Mouse (Mus musculus) erythroblast, embryonic 14.5 days (primary cell): ENCODE measurements around the gene Slc5a5. TPM values are rescaled to one million over a fixed set of nuclear protein-coding genes. Genes with fewer than 3 reads are reported as not detected.

ENCODE experiments used
- H3K27me3 ChIP-seq: 2 replicates; pipeline ENCODE4 v1.6.1; 2012; ENCODE audit warnings: inconsistent platforms; ENCODE audit not compliant: control insufficient read depth
- H3K36me3 ChIP-seq: 2 replicates; pipeline ENCODE4 v1.6.1; 2012; ENCODE audit warnings: mild to moderate bottlenecking, inconsistent platforms; ENCODE audit not compliant: control insufficient read depth
- H3K4me1 ChIP-seq: 2 replicates; pipeline ENCODE4 v1.6.1; 2012; ENCODE audit warnings: inconsistent platforms; ENCODE audit not compliant: control insufficient read depth
- H3K4me3 ChIP-seq: replicated peaks from 2 replicates; pipeline ENCODE3; 2012; ENCODE audit warnings: moderate library complexity, mild to moderate bottlenecking, inconsistent platforms
- H3K9me3 ChIP-seq: 2 replicates; pipeline ENCODE4 v1.6.1; 2012; ENCODE audit warnings: low read length, inconsistent platforms, mixed read lengths; ENCODE audit not compliant: control insufficient read depth
- GATA1 ChIP-seq: IDR thresholded peaks from 2 replicates; pipeline ENCODE4 v1.6.1; 2012; ENCODE audit warnings: low read length, inconsistent platforms, mixed read lengths
- TAL1 ChIP-seq: IDR thresholded peaks from 3 replicates; pipeline ENCODE4 v1.6.1; 2012; ENCODE audit warnings: low read length, inconsistent platforms, mixed read lengths
- polyA plus RNA-seq: library from polyadenylated mRNA; stranded (reverse); fragments of >175 nt; gene quantifications from 2 replicates; pipeline ENCODE4 v1.2.3, GENCODE M21; 2012

Slc5a5 gene
- polyA plus RNA-seq, 1 experiment, result 0.03 TPM

DNA sequence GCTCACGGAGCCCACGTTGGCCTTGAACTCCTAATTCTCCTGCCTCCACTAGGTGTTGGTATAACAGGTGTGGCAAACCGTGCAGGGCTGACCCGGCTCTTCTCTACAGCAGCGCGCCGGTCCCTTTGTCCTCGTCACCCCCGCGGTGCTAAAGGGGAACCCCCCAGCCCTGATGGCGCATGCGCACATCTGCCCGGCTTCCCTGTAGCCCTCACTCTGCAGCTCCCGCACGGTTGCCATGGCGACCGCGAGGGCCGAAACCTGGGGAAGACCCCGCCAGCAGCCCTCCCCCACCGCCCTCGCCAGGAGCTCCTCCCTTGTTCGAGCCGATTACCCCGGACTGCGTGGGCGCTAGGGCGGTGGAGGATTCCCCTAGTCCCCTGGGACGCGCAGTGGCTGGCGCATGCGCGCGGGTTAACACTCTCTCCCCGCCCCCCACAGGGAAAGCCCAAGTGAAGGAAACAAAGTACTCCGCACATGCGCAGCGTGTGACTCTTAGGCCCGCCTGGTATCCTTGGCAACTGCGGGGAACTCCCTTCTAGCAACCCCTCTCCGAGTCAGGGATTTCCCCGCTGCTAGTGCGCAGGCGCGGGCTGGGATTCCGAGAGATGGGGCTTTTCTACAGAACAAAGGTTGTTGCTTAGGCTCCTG lies 27.1 kb downstream of the Slc5a5 start:
- Histone ChIP-seq H3K27me3 (peaks cover 50% of the 10 kb centered on the region), H3K36me3 (peaks cover 21% of the 10 kb centered on the region), H3K9me3 (peaks cover 19% of the 10 kb centered on the region), H3K4me1 (peaks cover 70% of the 10 kb centered on the region), H3K4me3 (peak overlapping the region; percentile 85)
- TF ChIP-seq GATA1, result no peak

DNA sequence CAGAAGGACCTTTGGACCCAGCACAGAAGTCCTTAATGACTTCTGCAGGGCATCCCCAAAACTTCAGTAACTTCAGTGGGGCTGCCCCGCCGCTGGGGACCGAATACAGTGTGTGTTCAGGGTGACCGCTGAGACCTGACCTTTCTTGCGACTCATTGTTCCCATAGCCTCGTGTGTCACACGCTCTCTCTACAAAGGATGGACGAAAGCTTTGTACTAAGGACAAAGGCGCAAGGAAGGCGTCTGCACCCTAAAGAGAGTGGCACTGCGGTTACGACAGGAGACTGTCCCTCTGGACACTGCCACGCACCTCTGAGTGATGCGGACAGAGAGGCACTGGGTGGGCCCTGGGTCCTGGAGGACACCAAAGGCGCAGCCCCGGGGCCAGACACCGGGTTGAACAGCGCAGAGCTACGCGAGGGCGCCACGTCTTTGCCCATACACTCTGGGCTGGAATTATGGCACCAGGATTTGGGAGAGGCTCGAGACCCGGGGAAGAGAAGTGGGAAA lies 27.8 kb downstream of the Slc5a5 start:
- TF ChIP-seq GATA1 (no peak), TAL1 (no peak)
- peaks cover 55% of the 10 kb centered on the region for H3K27me3 ChIP-seq
- H3K9me3 ChIP-seq, result peaks cover 19% of the 10 kb centered on the region
- H3K4me1 ChIP-seq, result peaks cover 68% of the 10 kb centered on the region
- peaks cover 21% of the 10 kb centered on the region for H3K36me3 ChIP-seq
- peak overlapping the region; percentile 85 for H3K4me3 ChIP-seq

DNA sequence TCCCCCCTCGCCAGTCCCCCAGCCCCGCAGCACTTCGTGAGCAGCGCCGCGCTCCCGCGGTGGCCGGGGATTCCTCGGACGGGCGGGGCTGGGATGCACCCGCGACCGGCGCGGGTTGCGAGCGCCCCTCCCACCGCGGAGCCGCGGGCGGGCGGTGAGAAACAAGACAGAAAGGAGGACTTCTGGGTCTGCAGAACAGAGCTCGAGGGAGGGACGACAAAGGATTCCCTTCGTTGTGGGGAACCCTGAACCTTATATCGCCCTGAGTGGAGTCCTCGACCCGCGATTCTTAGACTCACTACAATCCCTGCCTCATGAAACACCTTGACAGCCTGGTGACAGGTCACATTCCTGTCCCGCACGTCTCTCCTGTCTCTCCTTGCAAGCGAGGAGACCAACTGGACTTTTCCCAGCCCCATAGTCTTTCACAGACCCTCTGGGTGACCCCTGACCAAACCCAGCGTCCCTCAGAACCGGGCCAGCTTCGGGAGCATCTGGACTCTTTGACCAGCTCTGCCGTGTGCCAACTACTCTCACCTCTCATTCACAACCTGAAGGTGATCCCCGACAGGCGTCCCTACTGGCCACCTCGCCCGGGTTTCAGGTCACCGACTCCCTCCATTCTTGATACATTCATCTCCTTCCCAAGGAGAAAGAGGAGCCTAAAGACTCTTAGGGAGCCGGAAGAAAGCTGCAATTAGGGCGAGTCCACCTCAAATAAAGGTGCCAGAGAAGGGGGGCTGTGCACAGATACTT lies 28.4 kb downstream of the Slc5a5 start:
- peaks cover 19% of the 10 kb centered on the region for H3K9me3 ChIP-seq
- peak overlapping the region; percentile 85 for H3K4me3 ChIP-seq
- H3K4me1 ChIP-seq, result peaks cover 61% of the 10 kb centered on the region
- H3K36me3 ChIP-seq, result peaks cover 18% of the 10 kb centered on the region
- TF ChIP-seq GATA1, result no peak
- no peak for TF ChIP-seq TAL1
- peaks cover 61% of the 10 kb centered on the region for H3K27me3 ChIP-seq

DNA sequence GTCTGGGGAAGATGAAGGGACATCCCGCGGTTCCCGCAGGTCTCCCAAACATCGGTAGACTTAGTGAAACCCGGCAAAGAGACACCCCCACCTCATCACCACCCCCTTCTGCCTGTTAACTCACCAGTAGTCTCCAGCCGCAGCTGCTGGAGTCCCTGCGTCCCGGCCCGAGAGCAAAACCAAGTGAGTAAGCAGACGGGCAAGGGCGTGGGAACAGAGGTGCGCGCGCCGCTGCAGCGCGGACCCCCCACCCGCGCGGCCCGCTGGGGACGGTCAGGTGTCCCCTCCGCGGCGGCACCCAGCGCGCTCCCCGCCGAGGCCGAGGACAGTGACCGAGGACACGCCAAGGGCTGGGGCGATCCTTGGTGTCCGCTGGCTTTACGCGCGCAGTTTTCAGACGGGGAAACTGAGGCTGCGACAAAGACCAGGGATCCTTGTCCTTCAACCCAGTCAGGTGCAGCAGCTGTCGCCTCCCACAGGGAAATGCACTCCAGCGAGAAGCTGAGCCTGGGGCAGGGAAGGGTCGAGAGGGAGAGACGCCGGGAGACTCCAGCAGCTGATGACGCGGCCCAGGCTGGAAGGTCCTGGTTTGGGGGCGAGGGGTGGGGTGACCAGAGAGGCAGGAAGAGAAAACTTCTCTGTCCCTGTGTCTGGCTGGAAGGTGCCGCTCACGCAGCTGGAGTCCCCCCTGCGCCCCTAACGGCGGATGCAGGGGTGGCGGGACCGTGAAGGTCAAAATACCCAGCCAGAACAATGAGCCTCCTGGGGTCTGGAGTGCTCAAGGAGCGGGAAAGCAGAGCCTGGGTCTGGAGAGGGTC lies 29.5 kb downstream of the Slc5a5 start, which contains the start of gene Kcnn1:
Gene Kcnn1, minus strand, starts transcription at position 435 of the 818 bp plus-strand sequence.
- no peak for TF ChIP-seq GATA1
- no peak for TF ChIP-seq TAL1
- Histone ChIP-seq H3K36me3 (peaks cover 9% of the 10 kb centered on the region), H3K9me3 (peaks cover 19% of the 10 kb centered on the region), H3K4me3 (no peak within 1 kb of the TSS), H3K4me1 (peaks cover 59% of the 10 kb centered on the region), H3K27me3 (peaks cover 61% of the 10 kb centered on the region)

DNA sequence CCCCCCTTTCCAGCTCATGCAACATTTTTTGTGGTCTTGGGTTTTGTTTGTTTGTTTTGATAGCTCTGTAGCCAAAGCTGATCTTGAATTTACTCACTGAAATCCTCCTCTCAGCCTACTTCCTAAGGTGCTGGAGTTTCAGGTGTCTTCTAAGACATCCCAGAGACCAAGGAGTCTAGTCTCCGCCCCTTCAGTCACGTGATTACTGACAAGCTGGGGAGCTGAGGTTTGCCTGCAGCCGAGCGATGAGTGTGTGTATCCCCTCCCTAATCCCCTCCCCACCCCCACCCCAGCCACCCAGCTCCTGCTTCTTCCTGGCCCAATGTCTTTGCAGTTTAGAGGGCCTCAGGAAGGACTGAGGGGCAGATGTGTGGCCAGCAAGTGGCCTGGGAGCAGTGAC lies 35.0 kb downstream of the Slc5a5 start:
- Histone ChIP-seq H3K27me3 (peaks cover 53% of the 10 kb centered on the region), H3K36me3 (no peaks in the 10 kb centered on the region), H3K4me1 (peaks cover 28% of the 10 kb centered on the region), H3K4me3 (no peak overlapping the region), H3K9me3 (peaks cover 3% of the 10 kb centered on the region; the same call in 1 of the 2 replicates)
- no peak for TF ChIP-seq GATA1
- no peak for TF ChIP-seq TAL1

DNA sequence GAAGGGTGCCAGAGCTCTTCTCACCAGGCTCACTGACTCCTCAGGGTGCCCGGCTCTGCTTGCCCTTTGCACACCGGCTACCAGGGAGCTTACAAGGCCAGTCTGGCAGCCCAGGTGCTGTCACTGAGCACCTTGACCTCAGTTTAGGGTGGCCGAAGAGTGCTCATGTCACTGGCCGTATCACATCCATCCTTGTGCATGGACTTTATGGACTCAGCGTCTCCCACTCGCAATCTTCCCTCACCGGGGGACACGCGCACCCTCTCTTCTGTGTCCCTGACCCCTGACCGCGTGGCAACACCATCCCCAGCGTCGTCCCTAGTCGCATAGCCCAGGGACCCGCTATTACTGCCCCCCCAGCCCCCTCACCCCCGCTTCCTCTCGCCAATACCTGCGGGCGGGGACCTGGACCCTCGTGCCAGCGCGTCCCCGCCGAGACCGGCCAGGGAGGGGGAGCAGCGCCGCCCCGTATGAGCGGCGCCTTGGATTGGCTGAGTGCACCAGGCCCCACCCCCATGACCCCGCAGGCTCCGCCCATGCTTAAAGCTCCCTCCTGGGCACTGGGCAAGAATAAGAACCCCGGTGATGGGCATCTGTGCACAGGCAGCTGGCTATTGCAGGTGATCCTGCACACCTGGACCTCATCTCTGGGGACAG lies 35.9 kb downstream of the Slc5a5 start:
- no peaks in the 10 kb centered on the region for H3K36me3 ChIP-seq
- peaks cover 34% of the 10 kb centered on the region for H3K4me1 ChIP-seq
- H3K27me3 ChIP-seq, result peaks cover 46% of the 10 kb centered on the region
- H3K9me3 ChIP-seq, result no peaks in the 10 kb centered on the region
- H3K4me3 ChIP-seq, result peak overlapping the region; percentile 55
- TF ChIP-seq TAL1 (no peak), GATA1 (no peak)

DNA sequence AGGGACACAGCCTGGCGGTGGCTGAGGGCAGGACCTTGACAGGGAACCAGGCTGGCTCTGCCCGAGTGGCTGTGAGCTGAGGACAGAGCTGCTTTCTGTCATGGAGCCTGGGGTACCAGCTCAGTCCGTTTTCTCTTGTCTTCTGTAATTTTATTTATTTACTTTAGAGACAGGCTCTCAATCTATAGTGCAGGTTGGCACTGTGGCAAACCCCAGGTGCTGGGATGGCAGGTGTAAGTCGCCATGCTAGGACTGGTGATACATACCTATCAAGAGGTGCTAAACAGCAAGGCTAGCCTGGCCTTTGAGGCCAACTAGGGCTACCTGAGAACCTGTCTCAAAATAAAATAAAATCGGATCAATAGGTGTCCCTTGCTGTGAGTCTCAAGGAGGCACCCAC lies 36.5 kb downstream of the Slc5a5 start:
- Histone ChIP-seq H3K4me3 (no peak overlapping the region), H3K27me3 (peaks cover 40% of the 10 kb centered on the region), H3K4me1 (peaks cover 40% of the 10 kb centered on the region), H3K36me3 (no peaks in the 10 kb centered on the region), H3K9me3 (no peaks in the 10 kb centered on the region)
- TF ChIP-seq GATA1, result no peak
- TF ChIP-seq TAL1, result no peak

DNA sequence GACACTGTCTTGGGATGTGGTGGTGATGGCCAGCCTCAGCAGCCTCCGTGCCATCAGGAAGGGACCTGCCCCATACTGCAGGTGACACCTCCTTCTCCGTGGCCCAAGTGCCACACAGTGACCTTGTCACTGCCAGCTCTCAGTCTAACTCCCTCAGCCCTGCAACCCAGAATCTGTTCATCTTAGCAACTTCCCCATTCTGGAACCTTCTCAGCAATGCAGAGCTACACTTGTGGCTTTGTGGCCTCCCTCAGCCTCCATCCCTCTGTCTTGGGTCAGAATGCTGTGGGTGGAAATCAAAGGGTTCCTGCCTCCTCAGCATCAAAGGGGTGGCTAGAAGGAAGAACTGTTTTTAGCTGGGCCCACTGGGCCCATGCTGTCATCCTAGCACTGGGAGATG lies 38.7 kb downstream of the Slc5a5 start:
- Histone ChIP-seq H3K4me3 (no peak overlapping the region), H3K27me3 (peaks cover 26% of the 10 kb centered on the region), H3K36me3 (no peaks in the 10 kb centered on the region), H3K4me1 (peaks cover 49% of the 10 kb centered on the region), H3K9me3 (no peaks in the 10 kb centered on the region)
- no peak for TF ChIP-seq TAL1
